Mouse (Mus musculus) kidney, adult 8-10 months (tissue): ENCODE results near the gene Hrnr.

Experiments used
- DNase-seq, 2 experiments: peaks; one replicate each; pipeline ENCODE4 v3.0.0; 2022

The Hrnr gene

DNA sequence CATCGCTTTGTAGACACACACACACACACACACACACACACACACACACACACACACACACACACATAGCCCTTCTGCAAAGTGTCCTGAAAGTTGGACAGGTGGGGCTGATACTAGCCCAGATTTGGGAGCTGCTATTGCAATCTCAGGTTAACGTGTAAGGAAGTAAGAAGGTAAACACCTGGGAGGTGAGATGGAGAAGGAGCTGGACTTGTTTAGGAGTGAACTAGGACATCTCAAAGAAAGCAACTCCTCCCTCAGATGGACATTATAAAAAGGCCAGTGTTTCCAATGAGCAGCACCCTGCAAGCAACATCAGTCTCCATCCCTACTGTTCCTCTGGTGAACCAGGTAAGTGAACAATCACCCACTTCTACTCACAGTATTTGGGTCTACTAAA is at the start of gene Hrnr:
Hrnr (plus strand) TSS at position 301 of the 400 bp plus-strand sequence.
- DNase-seq, result no peak

- DNase-seq, result no peak
These were observed 46.3 kb upstream of the Hrnr start, which contains the start of gene Flg for GRCm38 (mm10) chr3:93273223-93273622. Gene Flg (plus strand): TSS chr3:93273523.

- DNase-seq, result no peak
These were observed 22.0 kb upstream of the Hrnr start for GRCm38 (mm10) chr3:93297542-93297941.

DNA sequence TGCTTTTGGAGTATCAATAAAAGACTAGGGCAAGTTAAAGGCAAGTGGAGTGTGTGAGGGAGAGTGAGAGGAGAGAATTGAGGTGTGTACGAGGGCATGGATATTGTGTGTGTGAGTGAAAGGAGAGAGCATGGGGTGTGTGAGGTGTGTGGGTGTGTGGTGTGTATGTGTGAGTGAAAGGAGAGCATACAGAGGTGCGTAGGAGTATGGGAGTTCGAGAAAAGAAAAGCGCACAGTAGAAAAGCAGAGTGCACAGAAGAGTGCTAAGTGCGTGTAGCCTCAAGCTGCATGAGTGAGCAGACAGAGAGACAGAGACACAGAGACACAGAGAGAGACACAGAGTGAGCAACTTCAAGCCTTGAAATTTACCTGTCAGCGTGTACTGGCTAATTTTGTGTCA is 19.7 kb upstream of the Hrnr start:
- DNase-seq, result no peak

DNA sequence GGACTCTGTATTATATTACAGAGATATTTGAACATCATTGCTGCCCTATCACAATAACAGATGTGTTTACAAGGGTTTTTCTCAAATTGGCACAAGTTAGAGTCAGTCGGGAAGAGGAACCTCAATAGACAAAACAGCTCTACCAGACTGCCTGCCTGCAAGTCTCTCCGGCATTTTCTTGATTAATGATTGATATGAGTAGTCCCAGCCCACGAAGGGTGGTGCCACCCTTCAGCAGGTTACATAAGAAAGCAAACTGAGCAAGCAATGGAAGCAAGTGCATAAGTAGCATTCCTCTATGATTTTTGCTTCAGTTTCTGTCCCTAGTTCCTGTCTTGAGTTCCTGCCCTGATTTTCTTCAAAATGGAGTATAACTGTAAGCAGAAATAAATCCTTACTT is 17.7 kb upstream of the Hrnr start:
- peak; percentile 38 to 47 for DNase-seq

- DNase-seq, result peak in 1 of 2 experiments; percentile 22
These were observed 13.4 kb upstream of the Hrnr start for GRCm38 (mm10) chr3:93306142-93306541.

GRCm38 (mm10) chr3:93311371-93311770 is 8.2 kb upstream of the Hrnr start:
- no peak for DNase-seq

DNA sequence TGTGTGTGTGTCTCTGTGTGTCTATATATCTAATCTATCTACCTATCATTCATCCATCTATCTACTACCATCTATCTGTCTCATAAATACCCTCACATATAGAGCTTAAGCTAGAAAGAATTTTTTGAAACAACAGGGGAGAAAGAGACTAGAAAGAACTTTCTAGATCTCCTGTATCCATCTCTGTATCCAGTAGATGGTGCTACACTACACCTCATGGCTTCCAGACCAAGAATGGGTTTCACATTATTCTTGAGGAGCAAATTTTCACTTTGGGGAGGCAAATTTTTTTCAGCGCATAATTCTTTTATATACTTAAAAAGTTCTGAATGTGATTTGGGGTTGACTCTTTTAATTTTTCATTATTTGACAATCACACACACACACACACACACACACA is 5.2 kb upstream of the Hrnr start:
- DNase-seq, result no peak

GRCm38 (mm10) chr3:93337749-93338148 is 18.2 kb downstream of the Hrnr start:
- no peak for DNase-seq

DNA sequence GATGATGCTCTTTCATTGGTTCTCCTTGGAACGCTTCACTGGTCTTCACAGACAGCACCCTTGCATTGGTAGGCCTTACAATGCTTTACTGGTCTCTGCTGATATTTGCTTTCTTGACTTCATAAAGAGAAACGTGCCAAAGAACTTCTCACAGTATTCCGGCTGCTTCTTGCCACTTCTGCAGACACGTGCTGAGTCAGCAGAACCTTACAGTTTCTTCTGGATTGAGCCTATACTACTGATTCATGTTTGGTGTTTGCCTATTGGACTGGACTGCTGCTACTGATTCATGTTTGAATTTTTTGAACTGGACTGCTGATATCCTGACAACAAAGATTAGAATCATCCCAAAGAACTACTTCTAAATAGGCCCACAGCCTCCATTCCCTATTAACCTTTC is 20.5 kb downstream of the Hrnr start:
- DNase-seq, result no peak

DNA sequence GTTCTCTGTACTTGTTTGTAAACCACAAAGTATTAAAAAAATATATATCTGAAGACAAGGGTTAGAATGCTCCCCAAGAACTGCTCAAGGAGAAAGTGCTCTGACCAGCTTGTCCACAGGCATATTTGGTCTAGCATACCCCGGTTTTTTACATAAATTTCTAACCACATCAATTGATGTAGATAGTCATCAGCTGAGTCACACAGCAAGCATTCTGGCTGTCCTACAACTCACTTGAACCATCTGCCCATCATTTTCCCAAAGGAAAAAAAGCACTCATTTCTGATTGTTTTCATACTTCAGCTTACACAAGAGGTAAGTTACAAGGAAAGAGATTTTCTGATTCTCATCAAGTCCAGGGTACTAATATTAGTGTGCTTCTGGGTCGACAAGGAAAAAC is 27.3 kb downstream of the Hrnr start:
- no peak for DNase-seq

DNA sequence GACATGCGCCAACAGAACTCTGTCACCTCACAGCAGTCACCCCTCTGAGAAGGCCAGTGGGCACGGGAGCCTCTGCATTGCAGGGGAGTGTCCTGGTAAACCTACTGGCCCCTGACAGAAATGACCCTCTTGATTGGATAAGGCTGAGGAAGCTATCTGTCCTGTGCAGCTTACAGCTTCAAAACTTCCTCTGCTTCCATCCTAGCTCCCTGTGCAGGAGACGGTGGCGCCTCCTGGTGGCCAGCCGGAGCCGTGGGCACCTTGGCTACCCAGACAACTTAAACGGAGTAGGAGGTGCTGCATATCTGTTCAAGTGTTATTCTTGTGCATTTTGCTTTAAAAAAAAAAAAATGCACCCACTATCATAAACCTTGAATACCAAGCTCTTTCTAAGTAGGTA is 40.5 kb downstream of the Hrnr start:
- peak; percentile 21 to 48 for DNase-seq

DNA sequence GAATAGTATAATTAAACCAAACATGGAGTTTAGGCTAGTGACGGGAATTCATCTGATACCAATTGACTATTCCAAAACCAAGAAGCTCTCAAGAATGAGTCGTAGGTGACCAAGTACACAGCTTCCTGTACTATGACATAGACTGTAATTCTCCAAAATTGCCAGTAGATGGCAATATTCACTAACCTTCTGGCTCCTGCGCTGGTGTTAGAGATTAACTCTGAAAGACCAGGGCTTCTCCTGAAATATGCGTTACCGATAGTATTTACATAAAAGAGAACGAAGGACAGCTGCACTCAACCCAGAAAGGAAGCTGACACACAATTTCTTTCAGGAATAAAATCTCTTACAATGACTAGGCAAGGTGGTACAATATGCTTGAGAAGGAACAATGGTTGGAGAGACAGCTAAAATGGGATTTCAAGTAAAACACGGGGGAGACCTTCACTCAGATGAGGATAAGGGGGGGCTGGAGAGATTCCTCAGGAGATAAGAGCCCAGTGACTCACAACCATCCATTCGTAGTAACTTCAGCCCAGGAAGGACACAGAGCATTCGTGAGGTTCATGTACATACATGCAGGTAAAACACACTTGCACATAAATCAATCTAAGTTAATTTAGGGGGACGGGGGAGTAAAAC is 42.5 kb downstream of the Hrnr start:
- peak in 1 of 2 experiments; percentile 46 for DNase-seq

DNA sequence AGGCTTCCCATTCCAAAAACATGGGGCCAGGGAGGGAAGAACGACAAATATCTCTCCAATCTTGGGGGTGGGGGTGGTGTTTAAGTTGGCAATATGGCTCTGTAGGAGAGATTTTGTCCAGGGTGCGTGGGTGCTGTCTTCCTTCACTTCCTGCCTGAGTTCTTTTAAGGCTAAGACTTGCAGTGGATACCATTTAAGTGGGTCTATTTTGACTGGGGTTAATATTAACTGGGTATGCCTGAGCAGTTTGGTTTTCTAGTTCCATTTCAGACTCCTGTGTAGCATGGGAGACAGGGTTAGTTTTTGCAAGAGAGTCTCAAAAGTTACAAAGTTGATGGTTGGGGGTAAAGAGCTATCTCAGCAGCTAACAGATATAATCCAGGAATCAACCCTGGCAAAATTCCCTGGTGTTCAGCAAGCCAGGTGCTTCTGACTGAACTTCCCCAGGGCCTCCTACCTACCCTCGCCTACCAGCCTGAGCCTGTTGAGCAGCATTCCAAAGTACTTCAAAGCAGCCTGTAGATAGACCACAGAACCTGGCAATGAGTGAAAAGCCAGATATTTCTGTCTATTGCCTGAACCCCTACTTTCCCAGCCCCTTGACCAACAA is 47.5 kb downstream of the Hrnr start:
- DNase-seq, result peak; percentile 51 to 63

GRCm38 (mm10) chr3:93368171-93368570 is 48.6 kb downstream of the Hrnr start:
- no peak for DNase-seq

GRCm38 (mm10) chr3:93373416-93373815 is 53.9 kb downstream of the Hrnr start:
- no peak for DNase-seq

DNA sequence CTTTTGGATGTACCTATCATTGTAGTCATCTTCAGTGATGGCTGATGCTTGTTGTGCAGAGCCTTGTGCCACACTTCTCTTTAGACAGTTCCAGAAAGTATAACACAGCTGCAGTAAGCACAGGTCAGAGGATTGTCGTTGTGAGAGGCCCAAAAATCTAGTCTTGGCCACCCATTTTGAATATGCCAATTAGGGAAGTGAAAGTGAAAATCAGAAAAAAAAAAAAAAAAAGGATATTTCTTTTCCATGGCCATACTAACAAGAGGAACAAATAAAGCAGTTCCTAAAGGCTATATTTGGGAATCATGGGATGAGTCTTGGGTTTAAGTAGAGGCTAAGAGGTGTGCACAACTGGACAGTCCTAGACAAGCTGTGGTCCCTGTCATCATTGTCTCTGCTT is 55.6 kb downstream of the Hrnr start:
- no peak for DNase-seq

GRCm38 (mm10) chr3:93375601-93376000 is 56.1 kb downstream of the Hrnr start:
- no peak for DNase-seq

GRCm38 (mm10) chr3:93378146-93378545 is 58.6 kb downstream of the Hrnr start:
- no peak for DNase-seq
